Mouse (Mus musculus): ENCODE results near the gene Ubr3. TPM values are rescaled to one million over a fixed set of nuclear protein-coding genes. Genes with fewer than 3 reads are reported as not detected.
"Not testable (repeated sequence)": the region's sequence is repeated elsewhere in the genome, so short reads cannot be mapped to it uniquely, and the experiment has no call there.

The Ubr3 gene
- polyA plus RNA-seq, 1 experiment, result 52.7 TPM

DNA sequence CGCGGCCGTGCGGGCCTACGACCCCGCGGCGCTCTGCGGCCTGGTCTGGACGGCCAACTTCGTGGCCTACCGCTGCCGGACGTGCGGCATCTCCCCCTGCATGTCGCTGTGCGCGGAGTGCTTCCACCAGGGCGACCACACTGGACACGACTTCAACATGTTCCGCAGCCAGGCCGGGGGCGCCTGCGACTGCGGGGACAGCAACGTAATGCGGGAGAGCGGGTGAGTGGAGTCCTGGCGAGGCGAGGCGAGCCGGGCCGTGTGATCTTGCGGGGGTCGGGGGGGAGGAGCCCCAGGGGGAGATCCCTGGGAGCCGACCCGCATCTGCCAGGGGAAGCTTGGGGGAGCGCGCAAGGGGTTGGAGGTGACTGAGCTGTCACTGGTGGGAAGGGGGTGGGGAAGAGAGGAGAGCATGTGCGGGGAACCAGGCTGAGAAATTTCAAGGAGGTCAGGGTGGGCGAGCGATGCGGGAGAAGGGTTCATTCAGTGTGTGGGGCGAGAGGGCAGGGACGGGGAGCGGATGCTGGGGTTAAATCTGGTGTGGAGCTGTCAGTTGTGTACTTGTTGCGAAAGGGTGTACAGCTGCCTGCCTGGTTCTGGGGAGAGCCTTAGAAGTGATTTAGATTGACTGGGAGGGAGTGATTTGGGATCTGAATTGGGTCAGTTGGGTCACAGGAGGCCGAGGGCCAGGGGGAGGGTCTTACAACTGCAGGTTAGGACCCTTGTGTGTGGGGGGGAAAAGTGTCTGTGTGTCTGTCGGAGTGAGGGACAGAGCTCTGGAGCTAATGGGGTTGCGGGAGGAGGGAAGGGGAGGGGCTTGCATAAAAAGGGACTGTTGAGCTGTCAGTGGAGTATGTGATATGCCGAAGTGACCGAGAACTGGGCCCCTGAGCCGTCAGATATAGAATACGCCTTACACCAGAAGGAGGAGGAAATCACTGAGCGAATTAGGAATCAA, 851 bp downstream of the Ubr3 start:
- Histone ChIP-seq H3K27ac (ENCODE audit: insufficient read depth, low read length) (peak overlapping the region; percentile 30; the same call in 1 of the 2 replicates), H3K4me3 (ENCODE audit: insufficient read depth, low read length) (peak overlapping the region; percentile 98), H3K4me1 (ENCODE audit: control insufficient read depth, insufficient read depth, low read length) (no peaks in the 10 kb centered on the region)
- TF ChIP-seq CTCF (IDR thresholded peaks at IDR 0.05; ENCODE audit: borderline replicate concordance, insufficient read depth, low read length), result no peak
- 0 out of 2 replicates have a peak, but pooled peaks have one; percentile 25 for TF ChIP-seq POLR2A (IDR thresholded peaks at IDR 0.05; ENCODE audit: low read depth, low read length)

DNA sequence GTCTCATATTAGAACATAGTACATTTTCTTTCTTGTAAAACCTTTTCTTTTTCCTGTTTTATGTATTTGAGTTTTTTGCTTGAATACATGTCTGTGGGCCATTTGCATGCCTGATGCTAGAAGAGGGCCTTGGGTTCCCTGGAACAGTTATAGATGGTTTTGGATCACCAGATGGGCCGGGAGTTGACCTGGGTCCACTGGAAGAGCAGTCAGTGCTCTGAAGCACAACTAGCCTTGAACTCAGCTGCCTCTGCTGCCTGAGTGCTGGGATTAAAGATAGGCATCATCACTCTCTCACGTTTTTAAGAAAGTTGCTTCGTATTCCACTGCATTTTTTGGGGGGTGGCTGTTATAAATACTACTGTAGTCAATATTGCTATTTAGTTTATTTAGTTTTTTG, 6.5 kb downstream of the Ubr3 start:
- no peaks in the 10 kb centered on the region for H3K4me1 ChIP-seq (ENCODE audit: control insufficient read depth, insufficient read depth, low read length)
- no peak for TF ChIP-seq POLR2A (IDR thresholded peaks at IDR 0.05; ENCODE audit: low read depth, low read length)
- no peak for TF ChIP-seq CTCF (IDR thresholded peaks at IDR 0.05; ENCODE audit: borderline replicate concordance, insufficient read depth, low read length)
- no peak overlapping the region for H3K27ac ChIP-seq (ENCODE audit: insufficient read depth, low read length)
- H3K4me3 ChIP-seq (ENCODE audit: insufficient read depth, low read length), result no peak overlapping the region

DNA sequence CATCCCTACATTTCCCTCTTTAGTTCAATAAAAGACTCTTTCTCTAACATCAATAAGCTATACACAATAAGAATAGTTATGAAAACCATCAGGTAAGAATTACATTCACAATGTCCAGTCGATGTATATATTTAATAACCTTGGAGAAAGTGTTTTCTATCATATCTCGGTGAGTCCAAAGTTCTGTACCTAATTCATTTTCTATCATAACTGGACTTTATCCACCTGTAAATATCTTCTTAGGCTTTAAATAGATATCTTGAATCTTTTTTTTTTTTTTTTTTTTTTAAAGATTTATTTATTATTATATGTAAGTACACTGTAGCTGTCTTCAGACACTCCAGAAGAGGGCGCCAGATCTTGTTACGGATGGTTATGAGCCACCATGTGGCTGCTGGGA, 10.3 kb downstream of the Ubr3 start:
- not testable (repeated sequence) for H3K27ac ChIP-seq (ENCODE audit: insufficient read depth, low read length); H3K4me3 ChIP-seq (ENCODE audit: insufficient read depth, low read length); H3K4me1 ChIP-seq (ENCODE audit: control insufficient read depth, insufficient read depth, low read length)

DNA sequence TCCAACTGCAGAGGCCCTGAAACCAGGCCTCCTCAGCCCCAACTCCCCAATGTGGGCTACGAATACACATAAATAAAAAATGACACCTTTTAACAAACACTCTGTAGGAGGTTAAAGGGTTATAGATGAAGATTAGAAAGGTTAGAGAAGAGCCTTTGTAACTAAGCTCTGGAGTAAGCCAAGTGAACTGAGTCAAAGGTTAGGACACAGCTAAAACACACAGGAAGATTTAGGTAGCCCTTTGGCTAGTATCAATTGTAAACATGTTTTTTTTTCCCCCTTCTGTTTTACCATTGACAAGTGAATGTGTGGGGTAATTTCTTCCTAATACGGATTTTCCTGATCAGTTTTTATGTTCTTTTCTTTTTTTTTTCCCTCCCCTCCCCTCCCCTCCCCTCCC, 15.8 kb downstream of the Ubr3 start:
- Histone ChIP-seq H3K4me3 (ENCODE audit: insufficient read depth, low read length) (no peak overlapping the region), H3K27ac (ENCODE audit: insufficient read depth, low read length) (no peak overlapping the region), H3K4me1 (ENCODE audit: control insufficient read depth, insufficient read depth, low read length) (no peaks in the 10 kb centered on the region)
- no peak for TF ChIP-seq CTCF (IDR thresholded peaks at IDR 0.05; ENCODE audit: borderline replicate concordance, insufficient read depth, low read length)
- TF ChIP-seq POLR2A (IDR thresholded peaks at IDR 0.05; ENCODE audit: low read depth, low read length), result no peak

DNA sequence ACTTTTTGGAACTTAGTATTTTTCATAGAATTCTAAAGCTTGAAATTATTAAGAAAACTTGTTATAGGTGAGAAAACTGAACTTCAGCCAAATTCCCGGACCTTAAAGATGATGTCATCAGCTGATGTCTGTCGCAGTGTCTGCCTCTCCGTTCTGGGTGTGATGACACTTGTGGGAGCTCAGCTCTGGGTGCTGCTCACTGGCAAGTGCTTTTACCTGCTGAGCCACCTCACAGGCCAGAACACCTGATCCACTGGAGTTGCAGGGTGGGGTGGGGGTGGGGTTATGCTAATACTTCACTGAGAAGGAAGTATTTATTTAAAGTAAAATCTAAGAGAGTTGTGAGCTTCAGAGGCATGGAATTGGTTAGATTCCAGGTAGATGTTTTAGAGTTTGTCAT, 20.3 kb downstream of the Ubr3 start:
- H3K4me3 ChIP-seq (ENCODE audit: insufficient read depth, low read length), result no peak overlapping the region
- no peaks in the 10 kb centered on the region for H3K4me1 ChIP-seq (ENCODE audit: control insufficient read depth, insufficient read depth, low read length)
- no peak overlapping the region for H3K27ac ChIP-seq (ENCODE audit: insufficient read depth, low read length)
- TF ChIP-seq CTCF (IDR thresholded peaks at IDR 0.05; ENCODE audit: borderline replicate concordance, insufficient read depth, low read length) (no peak), POLR2A (IDR thresholded peaks at IDR 0.05; ENCODE audit: low read depth, low read length) (no peak)

DNA sequence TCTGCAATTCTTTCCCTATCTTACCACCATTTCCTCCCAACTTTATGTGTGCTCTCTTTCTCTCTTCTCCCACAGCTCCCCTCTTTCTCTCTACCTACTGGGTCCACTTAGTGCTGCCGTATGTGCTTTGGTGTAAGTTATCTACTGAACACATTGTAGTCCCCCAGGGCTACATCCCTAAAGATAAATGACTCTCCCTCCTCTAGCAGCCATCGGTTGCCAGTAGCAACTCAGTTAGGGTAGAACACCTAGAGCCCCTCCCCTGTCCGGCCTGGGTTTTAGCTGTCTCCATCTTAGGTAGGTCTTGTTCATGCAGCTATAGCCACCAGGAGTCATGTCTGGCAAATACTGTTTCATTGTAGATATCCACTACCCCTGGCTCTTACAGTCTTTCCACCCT, 27.9 kb downstream of the Ubr3 start:
- H3K27ac ChIP-seq (ENCODE audit: insufficient read depth, low read length), result peak overlapping the region; percentile 68; the same call in 1 of the 2 replicates
- TF ChIP-seq POLR2A (IDR thresholded peaks at IDR 0.05; ENCODE audit: low read depth, low read length) (no peak), CTCF (IDR thresholded peaks at IDR 0.05; ENCODE audit: borderline replicate concordance, insufficient read depth, low read length) (no peak)
- H3K4me3 ChIP-seq (ENCODE audit: insufficient read depth, low read length), result no peak overlapping the region
- peaks cover 7% of the 10 kb centered on the region; the same call in 1 of the 2 replicates for H3K4me1 ChIP-seq (ENCODE audit: control insufficient read depth, insufficient read depth, low read length)

DNA sequence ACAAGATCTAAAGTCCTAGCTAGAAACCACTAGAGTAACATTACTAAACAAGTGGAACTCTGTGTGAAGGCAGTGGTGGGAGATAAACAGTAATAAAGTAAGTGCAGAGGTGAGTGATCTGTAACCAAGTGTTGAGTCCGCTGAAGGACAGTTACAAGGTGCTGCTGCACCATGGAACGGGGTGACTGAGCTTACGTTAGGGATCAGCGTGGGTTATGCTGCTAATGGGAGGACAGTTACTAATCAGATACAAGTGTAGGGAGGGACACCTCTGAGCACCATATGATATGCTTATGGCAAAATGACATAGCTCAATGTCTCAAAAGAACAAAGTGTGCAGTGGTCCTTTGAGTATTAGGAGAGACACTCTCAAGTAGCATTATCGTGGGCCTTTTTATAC, 39.3 kb downstream of the Ubr3 start:
- no peak for TF ChIP-seq POLR2A (IDR thresholded peaks at IDR 0.05; ENCODE audit: low read depth, low read length)
- no peak for TF ChIP-seq CTCF (IDR thresholded peaks at IDR 0.05; ENCODE audit: borderline replicate concordance, insufficient read depth, low read length)
- no peak overlapping the region for H3K27ac ChIP-seq (ENCODE audit: insufficient read depth, low read length)
- peaks cover 2% of the 10 kb centered on the region for H3K4me1 ChIP-seq (ENCODE audit: control insufficient read depth, insufficient read depth, low read length)

DNA sequence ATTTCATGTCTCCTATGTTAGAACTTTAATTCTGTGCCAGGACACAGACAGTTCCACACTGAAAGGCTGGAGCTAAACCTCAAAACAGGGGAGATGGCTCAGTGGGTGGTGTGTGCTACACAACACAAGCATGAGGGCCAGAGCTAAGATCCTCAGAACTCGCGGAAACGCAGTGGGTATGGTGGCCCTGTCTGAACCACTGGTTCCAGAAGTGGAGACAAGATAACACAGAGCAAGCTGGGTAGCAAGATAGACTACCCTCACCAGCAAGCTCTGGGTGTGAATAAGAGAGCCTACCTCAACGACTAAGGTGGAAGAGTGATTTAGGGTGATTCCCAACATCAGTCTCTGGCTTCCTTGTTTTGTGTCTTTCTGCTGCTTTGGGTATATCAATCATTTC, 42.2 kb downstream of the Ubr3 start:
- Histone ChIP-seq H3K27ac (ENCODE audit: insufficient read depth, low read length) (no peak overlapping the region), H3K4me3 (ENCODE audit: insufficient read depth, low read length) (no peak overlapping the region), H3K4me1 (ENCODE audit: control insufficient read depth, insufficient read depth, low read length) (peaks cover 3% of the 10 kb centered on the region)
- TF ChIP-seq POLR2A (IDR thresholded peaks at IDR 0.05; ENCODE audit: low read depth, low read length) (no peak), CTCF (IDR thresholded peaks at IDR 0.05; ENCODE audit: borderline replicate concordance, insufficient read depth, low read length) (no peak)

More for the DNA sequence above, 39.3 kb downstream of the Ubr3 start:
- no peak overlapping the region for H3K4me3 ChIP-seq (ENCODE audit: insufficient read depth, low read length)

DNA sequence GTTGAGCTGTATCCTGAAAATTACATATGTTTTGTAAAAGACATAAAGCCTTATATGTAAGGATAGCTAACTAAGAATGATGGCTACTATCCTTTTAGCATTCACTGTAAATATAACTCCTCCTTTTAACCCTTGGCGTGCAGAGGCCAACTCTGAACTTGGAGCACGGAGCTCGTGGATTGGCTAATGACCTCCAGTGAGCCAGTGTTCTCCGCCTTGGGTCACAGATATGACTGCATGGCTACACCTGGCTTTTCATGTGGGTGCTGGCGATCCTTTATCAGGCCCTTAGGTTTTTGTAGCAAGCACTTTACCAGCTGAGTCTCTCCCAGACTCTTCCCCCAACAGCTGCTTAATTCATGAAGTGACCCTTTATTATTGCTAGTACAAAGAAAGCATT, 42.6 kb downstream of the Ubr3 start:
- H3K27ac ChIP-seq (ENCODE audit: insufficient read depth, low read length), result no peak overlapping the region
- no peak overlapping the region for H3K4me3 ChIP-seq (ENCODE audit: insufficient read depth, low read length)
- peaks cover 3% of the 10 kb centered on the region for H3K4me1 ChIP-seq (ENCODE audit: control insufficient read depth, insufficient read depth, low read length)
- TF ChIP-seq CTCF (IDR thresholded peaks at IDR 0.05; ENCODE audit: borderline replicate concordance, insufficient read depth, low read length), result no peak
- no peak for TF ChIP-seq POLR2A (IDR thresholded peaks at IDR 0.05; ENCODE audit: low read depth, low read length)

DNA sequence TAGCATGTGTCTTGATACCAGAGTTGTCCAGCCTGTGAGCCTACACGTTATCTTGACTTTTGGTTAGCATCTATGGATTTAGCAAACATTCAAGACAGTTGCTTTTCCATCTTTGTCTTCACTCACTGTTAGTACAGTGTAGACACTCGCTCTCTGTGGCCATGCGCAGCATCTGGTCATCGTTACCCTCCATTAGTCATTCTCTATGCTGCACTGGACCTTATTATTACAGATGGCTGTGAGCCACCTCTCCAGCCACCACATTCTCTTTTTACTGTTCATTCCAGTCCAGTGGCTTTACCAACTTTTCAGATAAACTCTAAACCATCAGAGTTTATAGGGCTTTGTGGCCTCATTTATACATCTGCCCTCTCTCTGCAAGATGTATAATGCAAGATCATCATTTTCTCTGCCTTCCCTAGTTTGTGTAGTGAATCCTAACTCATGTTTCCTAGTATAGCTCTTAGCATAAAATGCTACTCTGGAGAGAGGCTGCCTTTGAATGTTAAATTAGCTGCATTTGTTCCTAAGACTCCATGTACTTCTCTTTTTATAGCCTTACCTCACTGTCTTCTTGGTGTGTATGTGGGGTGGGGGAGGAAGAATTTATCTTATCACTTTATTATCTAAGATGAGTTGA, 44.5 kb downstream of the Ubr3 start:
- Histone ChIP-seq H3K4me3 (ENCODE audit: insufficient read depth, low read length) (no peak overlapping the region), H3K4me1 (ENCODE audit: control insufficient read depth, insufficient read depth, low read length) (peaks cover 3% of the 10 kb centered on the region), H3K27ac (ENCODE audit: insufficient read depth, low read length) (peak overlapping the region; percentile 49; the same call in 1 of the 2 replicates)
- TF ChIP-seq CTCF (IDR thresholded peaks at IDR 0.05; ENCODE audit: borderline replicate concordance, insufficient read depth, low read length) (no peak), POLR2A (IDR thresholded peaks at IDR 0.05; ENCODE audit: low read depth, low read length) (no peak)

All from embryonic fibroblast, embryonic 13.5 days (primary cell).